Mouse (Mus musculus): ENCODE data around the gene Sla2.
"Not testable (repeated sequence)": the region's sequence is repeated elsewhere in the genome, so short reads cannot be mapped to it uniquely, and the experiment has no call there.

Sla2 gene

GRCm38 (mm10) chr2:156839319-156840191 lies 47.4 kb downstream of the Sla2 start, which contains the start of gene Tgif2:
TSS of gene Tgif2 (plus strand) at chr2:156840007.
- no peak for DNase-seq (ENCODE audit: low spot score in 2 of 2)

GRCm38 (mm10) chr2:156838839-156839238 lies 48.2 kb downstream of the Sla2 start:
- no peak for DNase-seq (ENCODE audit: low spot score in 2 of 2)

GRCm38 (mm10) chr2:156834336-156834735 lies 52.7 kb downstream of the Sla2 start:
- no peak for DNase-seq (ENCODE audit: low spot score in 2 of 2)

- DNase-seq (ENCODE audit: low spot score in 2 of 2): not testable (repeated sequence)
Measured at GRCm38 (mm10) chr2:156825128-156825527, 61.9 kb downstream of the Sla2 start.
